Mouse (Mus musculus) adrenal gland, postnatal 36 days (tissue): ENCODE measurements around the gene Msrb2. TPM values are rescaled to one million over a fixed set of nuclear protein-coding genes. Genes with fewer than 3 reads are reported as not detected.
A peak's percentile ranks its signal among the peaks of the same experiment; 100 is the strongest.

Experiments used
- DNase-seq, 2 experiments: peaks; one replicate each; pipeline ENCODE4 v3.0.0; 2021; ENCODE audit warnings: mixed read lengths in 1 of 2
- total RNA-seq, 2 experiments: library from RNA; stranded (reverse); gene quantifications; 2 replicates each; pipeline ENCODE4 v1.2.3; 2021

Gene Msrb2
- total RNA-seq, 2 experiments from 2014 or later: 24.0 to 32.7 TPM

GRCm38 (mm10) chr2:19388329-19389103 is 17.3 kb downstream of the Msrb2 start:
- DNase-seq: no peak

- no peak for DNase-seq
Observed at GRCm38 (mm10) chr2:19390411-19391143, 19.3 kb downstream of the Msrb2 start.

- no peak for DNase-seq
Observed at GRCm38 (mm10) chr2:19391649-19392048, 20.4 kb downstream of the Msrb2 start.

GRCm38 (mm10) chr2:19392793-19393192 is 21.6 kb downstream of the Msrb2 start:
- no peak for DNase-seq

GRCm38 (mm10) chr2:19405409-19405808 is 34.2 kb downstream of the Msrb2 start:
- no peak for DNase-seq

GRCm38 (mm10) chr2:19406531-19406930 is 35.3 kb downstream of the Msrb2 start:
- DNase-seq: no peak

- DNase-seq: peak; percentile 47 to 68
Observed at GRCm38 (mm10) chr2:19414222-19414965, 43.2 kb downstream of the Msrb2 start.

GRCm38 (mm10) chr2:19415063-19415521 is 43.9 kb downstream of the Msrb2 start:
- peak in 1 of 2 experiments; percentile 41 for DNase-seq

GRCm38 (mm10) chr2:19416066-19416465 is 44.8 kb downstream of the Msrb2 start:
- no peak for DNase-seq

- DNase-seq: no peak
Observed at GRCm38 (mm10) chr2:19419686-19420345, 48.6 kb downstream of the Msrb2 start.

- no peak for DNase-seq
Observed at GRCm38 (mm10) chr2:19422226-19422625, 51.0 kb downstream of the Msrb2 start.

GRCm38 (mm10) chr2:19423086-19423485 is 51.8 kb downstream of the Msrb2 start:
- DNase-seq: no peak

- DNase-seq: peak; percentile 57 to 77
Observed at GRCm38 (mm10) chr2:19429031-19429430, 57.8 kb downstream of the Msrb2 start.

GRCm38 (mm10) chr2:19429691-19430690 is 58.8 kb downstream of the Msrb2 start:
- DNase-seq: no peak

GRCm38 (mm10) chr2:19430746-19431145 is 59.5 kb downstream of the Msrb2 start:
- DNase-seq: no peak

GRCm38 (mm10) chr2:19431186-19431585 is 59.9 kb downstream of the Msrb2 start:
- DNase-seq: no peak

- DNase-seq: no peak
Observed at GRCm38 (mm10) chr2:19431614-19432323, 60.5 kb downstream of the Msrb2 start.

- no peak for DNase-seq
Observed at GRCm38 (mm10) chr2:19444346-19444745, 73.1 kb downstream of the Msrb2 start.
